Mouse (Mus musculus) erythroblast, embryonic 14.5 days (primary cell): ENCODE measurements around the gene Cadps. TPM values are rescaled to one million over a fixed set of nuclear protein-coding genes. Genes with fewer than 3 reads are reported as not detected.

Source experiments
- H3K27me3 ChIP-seq: 2 replicates; pipeline ENCODE4 v1.6.1; 2012; ENCODE audit warnings: inconsistent platforms; ENCODE audit not compliant: control insufficient read depth
- H3K36me3 ChIP-seq: 2 replicates; pipeline ENCODE4 v1.6.1; 2012; ENCODE audit warnings: mild to moderate bottlenecking, inconsistent platforms; ENCODE audit not compliant: control insufficient read depth
- H3K4me1 ChIP-seq: 2 replicates; pipeline ENCODE4 v1.6.1; 2012; ENCODE audit warnings: inconsistent platforms; ENCODE audit not compliant: control insufficient read depth
- H3K4me3 ChIP-seq: replicated peaks from 2 replicates; pipeline ENCODE3; 2012; ENCODE audit warnings: moderate library complexity, mild to moderate bottlenecking, inconsistent platforms
- H3K9me3 ChIP-seq: 2 replicates; pipeline ENCODE4 v1.6.1; 2012; ENCODE audit warnings: low read length, inconsistent platforms, mixed read lengths; ENCODE audit not compliant: control insufficient read depth
- GATA1 ChIP-seq: IDR thresholded peaks from 2 replicates; pipeline ENCODE4 v1.6.1; 2012; ENCODE audit warnings: low read length, inconsistent platforms, mixed read lengths
- TAL1 ChIP-seq: IDR thresholded peaks from 3 replicates; pipeline ENCODE4 v1.6.1; 2012; ENCODE audit warnings: low read length, inconsistent platforms, mixed read lengths
- polyA plus RNA-seq: library from polyadenylated mRNA; stranded (reverse); fragments of >175 nt; gene quantifications from 2 replicates; pipeline ENCODE4 v1.2.3, GENCODE M21; 2012

The Cadps gene
- polyA plus RNA-seq, 1 experiment = not detected

DNA sequence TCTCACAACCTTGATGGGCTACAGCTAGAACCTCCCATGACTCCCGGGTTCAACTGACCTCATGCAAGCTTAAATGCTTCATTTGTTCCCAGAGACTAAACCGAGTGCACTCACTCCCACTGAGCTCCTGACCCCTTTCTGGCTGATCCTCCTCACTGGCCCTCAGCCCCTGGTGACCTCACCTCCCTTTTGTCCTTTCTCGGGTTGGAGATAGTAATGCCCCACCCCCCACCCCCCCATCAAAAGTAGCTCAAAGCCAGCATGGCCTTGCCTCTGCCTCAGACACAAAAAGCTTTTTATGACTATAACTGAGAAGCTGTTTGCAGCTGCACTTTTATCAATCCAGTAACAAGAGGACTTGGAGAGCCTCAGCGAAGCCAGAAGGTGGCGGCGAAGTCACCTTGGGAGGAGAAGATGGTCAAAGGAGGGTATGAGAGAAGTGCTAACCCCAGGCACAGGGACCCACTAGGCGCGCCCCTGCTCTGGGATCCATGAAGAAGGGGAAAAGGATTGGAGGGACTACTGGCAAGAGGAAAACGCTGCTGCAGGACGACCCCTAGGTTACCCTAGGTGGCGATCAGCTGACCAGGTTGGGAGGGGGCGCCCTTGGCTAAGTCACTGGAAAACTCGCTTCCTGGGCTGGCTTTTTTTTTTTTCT is 1.6 kb downstream of the Cadps start:
- TF ChIP-seq TAL1 (no peak), GATA1 (no peak)
- Histone ChIP-seq H3K27me3 (peaks cover 27% of the 10 kb centered on the region), H3K36me3 (no peaks in the 10 kb centered on the region), H3K4me1 (no peaks in the 10 kb centered on the region), H3K4me3 (no peak overlapping the region), H3K9me3 (no peaks in the 10 kb centered on the region)

GRCm38 (mm10) chr14:12820149-12820548 is 2.7 kb downstream of the Cadps start:
- H3K4me3 ChIP-seq = no peak overlapping the region
- H3K36me3 ChIP-seq = no peaks in the 10 kb centered on the region
- peaks cover 27% of the 10 kb centered on the region for H3K27me3 ChIP-seq
- TF ChIP-seq GATA1 = no peak
- no peak for TF ChIP-seq TAL1
- H3K4me1 ChIP-seq = no peaks in the 10 kb centered on the region
- H3K9me3 ChIP-seq = no peaks in the 10 kb centered on the region

DNA sequence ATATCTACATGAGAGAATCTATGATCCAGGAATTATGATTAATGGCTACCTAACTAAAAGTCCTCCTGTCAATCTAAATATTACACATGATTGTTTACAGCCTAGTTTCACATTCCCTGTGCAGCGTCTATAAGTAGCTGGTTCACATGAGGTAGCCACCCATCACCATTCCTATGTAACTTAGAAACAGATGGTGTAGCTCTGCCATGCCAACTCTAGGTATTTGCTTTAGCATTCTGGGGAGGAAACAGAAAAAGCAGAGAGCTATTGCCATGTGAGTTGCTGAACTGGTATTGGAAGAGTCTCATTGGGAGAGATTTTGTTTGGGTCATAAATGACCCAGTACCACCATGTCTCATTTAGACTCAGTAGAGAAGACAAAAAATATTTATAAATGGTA is 4.4 kb downstream of the Cadps start:
- TF ChIP-seq GATA1 (no peak), TAL1 (no peak)
- Histone ChIP-seq H3K4me3 (no peak overlapping the region), H3K27me3 (peaks cover 25% of the 10 kb centered on the region), H3K4me1 (no peaks in the 10 kb centered on the region), H3K36me3 (no peaks in the 10 kb centered on the region), H3K9me3 (no peaks in the 10 kb centered on the region)

DNA sequence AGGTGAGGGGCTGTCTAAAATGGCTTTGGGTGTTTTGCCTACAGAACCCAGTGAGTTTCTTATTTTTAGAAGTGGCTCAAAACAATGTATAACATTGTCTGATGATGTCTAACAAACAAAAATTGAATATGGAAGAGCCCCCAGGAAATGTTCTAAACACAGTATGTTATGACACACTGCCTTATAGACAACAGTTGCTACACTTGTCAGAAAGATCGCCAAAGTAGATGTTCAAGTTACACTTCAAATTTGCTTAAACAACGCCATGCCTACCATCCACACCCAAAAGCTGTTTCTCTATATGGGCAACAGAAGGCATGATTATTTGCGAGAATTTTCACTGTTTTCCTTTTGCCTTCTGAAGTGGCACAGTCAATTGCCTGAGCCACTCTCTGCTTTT is 10.8 kb downstream of the Cadps start:
- no peak overlapping the region for H3K4me3 ChIP-seq
- no peaks in the 10 kb centered on the region for H3K9me3 ChIP-seq
- no peaks in the 10 kb centered on the region for H3K4me1 ChIP-seq
- no peaks in the 10 kb centered on the region for H3K27me3 ChIP-seq
- no peak for TF ChIP-seq GATA1
- no peak for TF ChIP-seq TAL1
- no peaks in the 10 kb centered on the region for H3K36me3 ChIP-seq

DNA sequence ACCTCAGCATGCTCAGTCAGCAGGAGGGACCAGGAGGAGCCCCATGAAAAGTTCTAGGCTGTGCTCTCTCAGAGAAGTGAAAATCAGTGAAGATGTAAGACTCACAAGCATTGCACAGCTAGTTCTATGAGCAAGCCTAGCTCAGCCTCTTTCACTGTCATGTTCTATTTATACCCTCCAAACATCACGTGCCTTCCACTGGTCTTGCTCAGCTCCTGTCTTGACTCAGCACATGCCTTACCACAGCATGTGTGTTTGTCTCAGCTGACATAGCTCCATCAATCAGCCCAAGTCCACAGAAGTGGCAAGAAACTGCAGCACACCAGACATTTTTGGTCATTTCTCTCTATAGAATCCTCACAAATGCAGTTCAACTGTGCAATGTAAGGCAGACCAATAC is 19.9 kb downstream of the Cadps start:
- H3K36me3 ChIP-seq = no peaks in the 10 kb centered on the region
- no peak overlapping the region for H3K4me3 ChIP-seq
- H3K27me3 ChIP-seq = no peaks in the 10 kb centered on the region
- TF ChIP-seq GATA1 (no peak), TAL1 (no peak)
- H3K9me3 ChIP-seq = no peaks in the 10 kb centered on the region
- H3K4me1 ChIP-seq = no peaks in the 10 kb centered on the region

GRCm38 (mm10) chr14:12801100-12801499 is 21.8 kb downstream of the Cadps start:
- H3K4me1 ChIP-seq = no peaks in the 10 kb centered on the region
- TF ChIP-seq TAL1 (no peak), GATA1 (no peak)
- no peaks in the 10 kb centered on the region for H3K36me3 ChIP-seq
- H3K4me3 ChIP-seq = no peak overlapping the region
- no peaks in the 10 kb centered on the region for H3K9me3 ChIP-seq
- no peaks in the 10 kb centered on the region for H3K27me3 ChIP-seq

DNA sequence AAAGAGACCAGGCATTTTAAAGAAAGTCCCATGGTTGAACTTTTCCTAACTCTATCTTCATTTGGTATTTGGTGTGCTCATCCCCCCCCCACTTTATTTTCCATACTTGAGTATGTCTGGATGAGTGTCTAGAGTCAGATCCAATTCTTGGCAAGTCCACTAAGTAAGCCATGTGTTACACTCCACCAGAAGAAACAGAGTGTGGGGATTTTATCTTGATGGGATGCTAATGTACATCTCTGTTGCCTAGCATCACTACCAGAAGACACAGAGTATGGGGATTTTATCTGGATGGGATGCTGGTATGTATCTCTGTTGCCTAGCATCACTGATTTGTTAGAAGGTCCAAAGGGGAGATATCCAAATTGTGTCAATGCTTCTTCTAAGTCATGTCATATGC is 24.0 kb downstream of the Cadps start:
- H3K4me3 ChIP-seq = no peak overlapping the region
- no peaks in the 10 kb centered on the region for H3K9me3 ChIP-seq
- TF ChIP-seq GATA1 (no peak), TAL1 (no peak)
- H3K27me3 ChIP-seq = no peaks in the 10 kb centered on the region
- no peaks in the 10 kb centered on the region for H3K36me3 ChIP-seq
- H3K4me1 ChIP-seq = no peaks in the 10 kb centered on the region

DNA sequence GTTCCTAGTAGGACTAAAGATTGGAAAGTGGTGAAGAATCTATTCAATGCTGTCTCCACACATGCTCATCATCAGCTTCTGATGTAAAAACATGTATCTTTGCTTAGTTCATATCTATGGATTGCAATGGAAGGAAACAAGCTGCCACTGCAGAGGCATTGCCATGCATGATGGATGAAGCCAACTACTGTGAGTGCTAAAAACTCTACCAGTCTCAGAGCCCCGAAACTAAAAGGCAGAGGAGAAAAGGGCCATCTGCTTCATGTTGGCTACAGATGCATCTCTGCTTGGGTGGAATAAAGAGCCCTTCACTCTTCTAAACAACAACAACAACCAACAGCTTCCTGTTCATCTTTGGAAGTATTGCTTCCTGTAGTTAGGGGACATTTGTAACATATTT is 38.6 kb downstream of the Cadps start:
- H3K4me1 ChIP-seq = no peaks in the 10 kb centered on the region
- no peaks in the 10 kb centered on the region for H3K36me3 ChIP-seq
- H3K27me3 ChIP-seq = no peaks in the 10 kb centered on the region
- H3K9me3 ChIP-seq = no peaks in the 10 kb centered on the region
- TF ChIP-seq TAL1 (no peak), GATA1 (no peak)
- H3K4me3 ChIP-seq = no peak overlapping the region

GRCm38 (mm10) chr14:12780016-12780415 is 42.9 kb downstream of the Cadps start:
- Histone ChIP-seq H3K36me3 (no peaks in the 10 kb centered on the region), H3K27me3 (no peaks in the 10 kb centered on the region), H3K4me1 (no peaks in the 10 kb centered on the region), H3K9me3 (no peaks in the 10 kb centered on the region), H3K4me3 (no peak overlapping the region)
- TF ChIP-seq GATA1 = no peak
- TF ChIP-seq TAL1 = no peak

GRCm38 (mm10) chr14:12777990-12778389 is 44.9 kb downstream of the Cadps start:
- H3K27me3 ChIP-seq = no peaks in the 10 kb centered on the region
- no peaks in the 10 kb centered on the region for H3K9me3 ChIP-seq
- no peaks in the 10 kb centered on the region for H3K4me1 ChIP-seq
- no peak overlapping the region for H3K4me3 ChIP-seq
- no peaks in the 10 kb centered on the region for H3K36me3 ChIP-seq
- no peak for TF ChIP-seq GATA1
- no peak for TF ChIP-seq TAL1

GRCm38 (mm10) chr14:12768870-12769269 is 54.0 kb downstream of the Cadps start:
- H3K9me3 ChIP-seq = peaks cover 1% of the 10 kb centered on the region; the same call in 1 of the 2 replicates
- no peaks in the 10 kb centered on the region for H3K4me1 ChIP-seq
- no peaks in the 10 kb centered on the region for H3K27me3 ChIP-seq
- TF ChIP-seq GATA1 (no peak), TAL1 (no peak)
- H3K36me3 ChIP-seq = no peaks in the 10 kb centered on the region
- no peak overlapping the region for H3K4me3 ChIP-seq
